Mouse (Mus musculus) c-Kit-positive CD71-positive TER-119-negative erythroid progenitor cells, embryonic 14.5 days (primary cell): ENCODE data around the gene Vmn1r53.
"Not testable (repeated sequence)": the region's sequence is repeated elsewhere in the genome, so short reads cannot be mapped to it uniquely, and the experiment has no call there.

ENCODE experiments used
- DNase-seq: peaks from one replicate; pipeline ENCODE4 v3.0.0-alpha.2; 2013; ENCODE audit warnings: low read depth

Gene Vmn1r53

GRCm38 (mm10) chr6:90224338-90224737 lies at the start of gene Vmn1r53:
Gene Vmn1r53 (minus strand): TSS chr6:90224438.
- no peak for DNase-seq

DNA sequence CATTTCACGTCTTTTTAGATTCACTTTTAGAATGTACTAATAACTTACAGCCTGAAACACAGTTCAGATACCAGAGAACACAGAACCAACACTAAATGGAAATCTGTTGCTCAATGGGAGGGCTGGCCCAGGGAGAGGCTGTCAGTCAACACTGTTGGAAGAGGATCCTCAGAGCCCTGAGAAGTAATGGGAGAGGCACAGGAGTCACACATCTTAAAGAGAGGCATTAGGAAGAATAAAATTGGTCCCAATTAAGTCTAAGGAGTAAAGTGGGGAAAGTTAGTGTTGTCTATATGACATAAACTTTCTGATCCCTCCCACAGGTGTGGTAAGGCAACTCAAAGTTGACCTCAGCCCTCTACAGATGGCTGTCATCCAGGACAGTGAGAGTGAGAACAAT lies 21.8 kb upstream of the Vmn1r53 start, which contains the start of gene Vmn1r54:
Gene Vmn1r54 (plus strand): TSS at position 301 of the 400 bp plus-strand sequence.
- DNase-seq, result no peak

DNA sequence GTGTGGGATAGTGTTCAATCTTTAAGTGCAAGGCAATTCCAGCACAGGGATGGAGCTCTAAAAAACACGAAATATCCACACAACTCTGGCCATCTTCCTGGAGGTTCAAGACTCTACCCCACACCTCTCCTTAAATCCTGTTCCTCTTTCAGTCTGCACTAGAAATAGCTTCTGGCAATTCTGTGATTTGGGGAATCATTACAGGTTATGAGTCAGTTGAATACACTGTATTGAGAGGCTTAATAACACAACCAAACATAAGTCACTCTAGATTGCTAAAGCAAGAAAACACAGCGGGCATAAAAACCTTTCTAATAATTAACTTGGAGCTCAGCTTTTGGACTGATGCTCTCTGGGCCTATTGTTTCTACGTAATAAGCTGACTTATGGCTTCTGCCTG lies 19.8 kb upstream of the Vmn1r53 start:
- no peak for DNase-seq

DNA sequence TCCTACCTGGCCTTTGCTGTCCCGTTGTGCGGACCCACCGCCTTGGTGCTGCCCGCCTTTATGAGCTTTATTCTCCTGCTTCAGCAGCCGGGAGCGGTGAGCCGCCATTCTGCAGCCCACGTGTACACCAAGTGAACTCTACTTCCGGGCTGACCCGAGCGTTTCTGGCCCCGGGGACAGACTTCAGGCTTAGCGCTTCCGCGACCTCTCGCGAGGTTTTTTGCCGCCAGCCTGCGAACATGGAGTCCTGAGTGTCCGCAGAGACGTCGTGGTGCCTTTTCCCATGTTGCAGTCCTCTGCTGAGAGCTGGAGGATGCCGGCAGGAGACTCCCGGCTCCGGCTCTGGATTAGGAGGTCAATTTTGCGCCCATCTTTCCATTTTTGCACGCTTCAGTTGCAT lies 8.4 kb upstream of the Vmn1r53 start:
- no peak for DNase-seq

- not testable (repeated sequence) for DNase-seq
These were observed 7.9 kb upstream of the Vmn1r53 start for GRCm38 (mm10) chr6:90232114-90232513.

DNA sequence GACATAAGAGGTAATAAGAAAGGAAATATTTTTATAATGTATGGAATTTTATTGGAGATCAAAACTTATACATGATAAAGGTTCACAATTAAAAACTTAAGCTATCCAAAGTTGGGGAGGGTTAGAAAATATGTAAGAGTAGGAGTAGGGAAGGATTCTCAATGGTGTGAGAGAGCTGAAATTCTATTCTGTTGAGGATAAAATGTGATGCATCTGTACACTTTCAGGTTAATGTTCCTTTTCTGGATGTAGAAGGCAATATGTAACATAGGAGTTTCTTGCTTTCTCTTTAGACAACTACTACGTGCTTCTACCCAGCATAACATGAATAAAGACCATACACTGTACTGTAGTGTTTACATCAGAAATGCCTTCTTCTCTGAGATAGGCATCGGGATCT lies 21.7 kb downstream of the Vmn1r53 start, which contains the start of gene V1ra8:
Gene V1ra8 (plus strand): TSS at position 301 of the 400 bp plus-strand sequence.
- DNase-seq, result not testable (repeated sequence)

DNA sequence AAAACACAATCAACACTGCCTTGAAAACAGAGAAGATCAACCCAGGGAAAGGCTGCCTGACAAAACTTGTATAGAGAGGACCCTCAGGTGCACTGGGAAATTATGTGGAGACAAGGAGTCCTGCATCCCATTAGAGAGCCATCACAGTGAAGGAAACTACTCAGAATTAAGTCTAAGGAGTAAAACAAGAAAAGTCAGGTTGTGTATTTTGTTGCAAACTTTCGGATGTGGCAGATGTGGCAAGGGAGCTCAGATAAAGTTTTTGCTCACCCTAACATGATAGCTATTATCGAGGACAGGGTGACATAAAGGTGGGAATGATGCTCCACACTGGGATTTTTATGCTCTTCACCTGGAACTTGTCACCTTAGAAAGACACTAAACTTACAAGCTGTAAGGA lies 49.7 kb downstream of the Vmn1r53 start, which contains the start of gene Vmn1r52:
Gene Vmn1r52 (plus strand): TSS at position 301 of the 400 bp plus-strand sequence.
- no peak for DNase-seq
